Mouse (Mus musculus) lung, postnatal 0 days (tissue): ENCODE data around the gene Rnase13.

ENCODE experiments used
- CTCF ChIP-seq: IDR thresholded peaks from 2 replicates; pipeline ENCODE4 v1.5.1; 2016; ENCODE audit warnings: antibody characterized with exemption, mild to moderate bottlenecking
- EP300 ChIP-seq: IDR thresholded peaks from 2 replicates; pipeline ENCODE4 v1.6.1; 2016; ENCODE audit warnings: antibody characterized with exemption, mild to moderate bottlenecking, control low read depth

GRCm38 (mm10) chr14:51877517-51877916 lies 45.1 kb downstream of the Rnase13 start:
- TF ChIP-seq EP300 = no peak
- no peak for TF ChIP-seq CTCF
